ENCODE assay signal across 11 mouse cellular contexts in the genomic region with DNA sequence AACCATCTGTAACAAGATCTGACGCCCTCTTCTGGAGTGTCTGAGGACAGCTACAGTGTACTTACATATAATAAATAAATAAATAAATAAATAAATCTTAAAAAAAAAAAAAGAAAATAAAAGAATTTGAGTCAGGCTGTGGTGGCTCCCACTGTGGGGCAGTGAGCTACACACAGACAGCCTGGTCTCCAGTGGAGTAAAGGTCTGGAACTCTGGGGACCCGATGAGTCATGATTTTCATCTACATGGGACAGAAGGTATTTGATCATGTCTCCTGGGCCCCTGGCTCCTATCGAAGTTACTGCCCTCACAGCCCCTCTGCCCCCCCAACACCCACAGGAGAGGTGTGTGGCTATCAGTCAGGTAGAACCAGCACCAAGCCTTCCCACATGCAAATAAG. TPM values are rescaled to one million over a fixed set of nuclear protein-coding genes. Genes with fewer than 3 reads are reported as not detected.
DNase-seq lines count a peak whose midpoint lies in the region; ATAC-seq and TF ChIP-seq lines count a peak whose summit lies in the region.
"Had no signal": no experiment of that assay in that cellular context is flagged by ENCODE, and none has a peak within 500 bp of the region (broad histone marks: within the 10 kb centered on the region; RNA-seq: fewer than 3 reads in every experiment).

No protein-coding gene starts in this region.

- peak overlapping the region; percentile 20; the same call in 1 of the 2 replicates for H3K4me3 ChIP-seq in heart, embryonic 11.5 days (ENCODE audit: low read depth, low read length)
- no peak overlapping the region for H3K4me3 ChIP-seq in kidney, postnatal 0 days (replicated peaks; ENCODE audit: low read depth, low read length)
- peak overlapping the region; percentile 38 for H3K4me3 ChIP-seq in embryonic facial prominence, embryonic 10.5 days
- H3K4me3 ChIP-seq in limb, embryonic 13.5 days: peak overlapping the region; percentile 23; the same call in 1 of the 2 replicates
- H3K4me3 ChIP-seq in gastrocnemius, adult 2 months: no peak overlapping the region

- intact Hi-C loops in gastrocnemius, adult 2 months (cut with DNase I): no loop called here

- no peaks in the 10 kb centered on the region for H3K27me3 ChIP-seq in heart, embryonic 11.5 days (ENCODE audit: control insufficient read depth, insufficient read depth, low read length)
- H3K27me3 ChIP-seq in kidney, postnatal 0 days (ENCODE audit: insufficient read depth, low read length): no peaks in the 10 kb centered on the region
- 0 out of 2 replicates have a peak, but pooled peaks cover 4% of the 10 kb centered on the region for H3K27me3 ChIP-seq in embryonic facial prominence, embryonic 10.5 days (replicated peaks; ENCODE audit: low read depth, poor library complexity, severe bottlenecking)
- no peaks in the 10 kb centered on the region for H3K27me3 ChIP-seq in limb, embryonic 13.5 days

- peak overlapping the region; percentile 65 for H3K4me2 ChIP-seq in heart, embryonic 11.5 days
- peak overlapping the region; percentile 44 for H3K4me2 ChIP-seq in kidney, postnatal 0 days (ENCODE audit: low read length)
- H3K4me2 ChIP-seq in limb, embryonic 13.5 days (replicated peaks): peak overlapping the region; percentile 53

- no peak overlapping the region for H3K27ac ChIP-seq in heart, embryonic 11.5 days (ENCODE audit: low read depth, low read length)
- peak overlapping the region; percentile 70 for H3K27ac ChIP-seq in kidney, postnatal 0 days
- peak overlapping the region; percentile 66; the same call in 1 of the 2 replicates for H3K27ac ChIP-seq in embryonic facial prominence, embryonic 10.5 days (replicated peaks)
- peak overlapping the region; percentile 39 for H3K27ac ChIP-seq in limb, embryonic 13.5 days
- no peak overlapping the region for H3K27ac ChIP-seq in gastrocnemius, adult 2 months

- TF ChIP-seq CTCF in kidney, postnatal 0 days (IDR thresholded peaks at IDR 0.05; ENCODE audit: low read depth): no peak
- TF ChIP-seq CTCF in gastrocnemius, adult 2 months (IDR thresholded peaks at IDR 0.05): no peak

- no peaks in the 10 kb centered on the region for H3K9me3 ChIP-seq in heart, embryonic 11.5 days (replicated peaks; ENCODE audit: control insufficient read depth, low read length)
- H3K9me3 ChIP-seq in kidney, postnatal 0 days (replicated peaks; ENCODE audit: low read length): no peaks in the 10 kb centered on the region
- H3K9me3 ChIP-seq in embryonic facial prominence, embryonic 10.5 days: no peaks in the 10 kb centered on the region
- H3K9me3 ChIP-seq in limb, embryonic 13.5 days: no peaks in the 10 kb centered on the region

- ATAC-seq in heart, embryonic 11.5 days (replicated peaks; ENCODE audit: insufficient number of reproducible peaks, low FRiP score, low TSS enrichment): no peak
- ATAC-seq in kidney, postnatal 0 days (replicated peaks; ENCODE audit: low FRiP score, low read depth): no peak
- ATAC-seq in limb, embryonic 13.5 days (ENCODE audit: low FRiP score, low read depth): 0 out of 2 replicates have a peak, but pooled peaks have one; percentile 40

- WGBS in heart, embryonic 11.5 days (ENCODE audit: insufficient replicate concordance): 60% methylated on average over 2 of the region's 3 CpGs
- 66% methylated on average over 2 of the region's 3 CpGs for WGBS in kidney, postnatal 0 days
- WGBS in embryonic facial prominence, embryonic 10.5 days: 75% methylated on average over 3 of the region's 3 CpGs
- 68% methylated on average over 3 of the region's 3 CpGs for WGBS in limb, embryonic 13.5 days

- no peaks in the 10 kb centered on the region for H3K36me3 ChIP-seq in heart, embryonic 11.5 days (ENCODE audit: control insufficient read depth, insufficient read depth, low read length)
- H3K36me3 ChIP-seq in kidney, postnatal 0 days (ENCODE audit: insufficient read depth, low read length): no peaks in the 10 kb centered on the region
- no peaks in the 10 kb centered on the region for H3K36me3 ChIP-seq in embryonic facial prominence, embryonic 10.5 days (replicated peaks)
- H3K36me3 ChIP-seq in limb, embryonic 13.5 days: no peaks in the 10 kb centered on the region

- H3K4me1 ChIP-seq in heart, embryonic 11.5 days (ENCODE audit: control insufficient read depth, insufficient read depth, low read length): no peaks in the 10 kb centered on the region
- H3K4me1 ChIP-seq in kidney, postnatal 0 days (replicated peaks; ENCODE audit: insufficient read depth, low read length): no peaks in the 10 kb centered on the region
- H3K4me1 ChIP-seq in embryonic facial prominence, embryonic 10.5 days: peaks cover 9% of the 10 kb centered on the region
- H3K4me1 ChIP-seq in limb, embryonic 13.5 days: peaks cover 11% of the 10 kb centered on the region

- H3K9ac ChIP-seq in heart, embryonic 11.5 days (ENCODE audit: low read depth, low read length): no peak overlapping the region
- peak overlapping the region; percentile 44; the same call in 1 of the 2 replicates for H3K9ac ChIP-seq in kidney, postnatal 0 days (ENCODE audit: low read depth, low read length)
- H3K9ac ChIP-seq in limb, embryonic 13.5 days: peak overlapping the region; percentile 54; the same call in 1 of the 2 replicates

- DNase-seq in heart, adult 11 months: no peak
- DNase-seq in kidney, postnatal 0 days (ENCODE audit: low spot score): no peak
- DNase-seq in kidney, adult 11 months: no peak
- no peak for DNase-seq in embryonic facial prominence, embryonic 10.5 days (ENCODE audit: low spot score)
- DNase-seq in frontal cortex, adult 2 months (ENCODE audit: extremely low spot score in 1 of 2, low spot score in 1 of 2): no peak
- DNase-seq in gastrocnemius, adult 2 months: no peak
- DNase-seq: cerebellum, postnatal 36 days; gastrocnemius, postnatal 10 days; layer of hippocampus, adult 9-11 months had no signal

RNA-seq across cellular contexts. Expression of a gene that starts 36.0 kb away (rescaled TPM):
- 11.2 and 12.0 TPM in 2 replicates for polyA plus RNA-seq in heart, embryonic 11.5 days (2014; fragmentation: Nextera tagmentation; extraction: Ambion mirVana)
- 12.5 and 12.9 TPM in 2 replicates for polyA plus RNA-seq in kidney, postnatal 0 days (2015; fragmentation: Nextera tagmentation; extraction: Ambion mirVana)
- 31.6 and 33.6 TPM in 2 replicates for polyA plus RNA-seq in embryonic facial prominence, embryonic 10.5 days (2016; fragmentation: Nextera tagmentation; extraction: Ambion mirVana)
- polyA plus RNA-seq in limb, embryonic 13.5 days (2015; fragmentation: Nextera tagmentation; extraction: Ambion mirVana): 16.2 and 19.2 TPM in 2 replicates
- 21.7 and 22.7 TPM in 2 replicates for polyA plus RNA-seq in frontal cortex, adult 2 months (2012; rRNA removed)
- total RNA-seq in gastrocnemius, adult 2 months (2021): 1 to 10 TPM; 9.3 TPM

RNA-seq across cellular contexts. Expression of a gene that starts 57.1 kb away (rescaled TPM):
- polyA plus RNA-seq in heart, embryonic 11.5 days (2014; fragmentation: Nextera tagmentation; extraction: Ambion mirVana): 32.5 and 34.4 TPM in 2 replicates
- 56.1 and 70.9 TPM in 2 replicates for polyA plus RNA-seq in kidney, postnatal 0 days (2015; fragmentation: Nextera tagmentation; extraction: Ambion mirVana)
- 60.2 and 70.0 TPM in 2 replicates for polyA plus RNA-seq in embryonic facial prominence, embryonic 10.5 days (2016; fragmentation: Nextera tagmentation; extraction: Ambion mirVana)
- 82.3 and 85.8 TPM in 2 replicates for polyA plus RNA-seq in limb, embryonic 13.5 days (2015; fragmentation: Nextera tagmentation; extraction: Ambion mirVana)
- 23.3 and 25.7 TPM in 2 replicates for polyA plus RNA-seq in frontal cortex, adult 2 months (2012; rRNA removed)
- 10 to 100 TPM; 26.7 to 32.9 TPM for total RNA-seq in gastrocnemius, adult 2 months (2021)

Comparison
In these comparisons a context has a peak if more than half of its experiments do, and no peak if none do; other contexts are left out.
1. H3K27ac ChIP-seq: peak in kidney, postnatal 0 days (single experiment), embryonic facial prominence, embryonic 10.5 days (single experiment) and limb, embryonic 13.5 days (single experiment); none in heart, embryonic 11.5 days (single experiment) and gastrocnemius, adult 2 months (single experiment).
2. H3K4me3 ChIP-seq: peak in heart, embryonic 11.5 days (single experiment), embryonic facial prominence, embryonic 10.5 days (single experiment) and limb, embryonic 13.5 days (single experiment); none in kidney, postnatal 0 days (single experiment) and gastrocnemius, adult 2 months (single experiment).
3. Peak in every context shown above with its lines, with median percentiles within 50 percentile points of each other: H3K4me2 ChIP-seq.